Mouse (Mus musculus): ENCODE measurements around the gene Pcsk2.

Pcsk2 gene

DNA sequence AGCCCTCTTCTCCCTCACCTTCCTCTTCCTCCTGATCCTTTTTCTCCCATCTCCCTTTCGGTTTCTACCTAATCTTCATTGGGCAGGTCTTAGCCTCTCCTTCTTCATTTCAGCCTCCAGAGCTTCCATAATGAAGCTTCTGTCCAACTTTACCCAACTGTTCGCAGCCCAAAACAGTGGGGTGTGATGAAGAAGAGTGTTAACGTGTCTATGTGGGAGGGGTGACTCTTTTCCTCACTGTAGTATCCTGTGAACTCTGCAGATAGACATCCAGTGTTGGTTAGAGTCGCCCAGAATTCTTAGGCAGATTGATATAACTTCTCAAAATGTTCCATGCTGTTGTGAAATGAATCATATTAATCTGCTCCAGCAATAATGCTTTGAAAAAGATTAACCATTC, 98.4 kb downstream of the Pcsk2 start:
- no peak for DNase-seq (ENCODE audit: low read depth)

DNA sequence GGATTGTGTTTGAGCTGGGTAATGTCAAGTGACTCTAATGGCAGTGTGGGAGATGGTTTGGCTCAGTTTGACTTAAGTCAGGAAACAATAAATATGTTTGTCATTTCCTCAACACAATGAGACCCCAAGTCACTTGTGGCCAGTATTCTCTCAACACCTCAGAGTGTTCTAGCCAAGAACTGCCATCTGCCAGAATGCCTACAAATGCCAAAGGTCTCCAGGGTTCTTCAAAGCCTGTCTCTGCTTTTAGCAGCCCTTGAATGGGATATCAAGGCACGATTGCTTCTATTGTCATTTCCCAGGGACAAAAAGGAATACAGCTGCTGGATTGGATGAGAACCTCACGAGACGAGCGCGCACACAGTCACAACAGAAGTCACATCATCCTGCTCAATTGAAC, 100.0 kb downstream of the Pcsk2 start:
- DNase-seq (ENCODE audit: low read depth) = no peak

DNA sequence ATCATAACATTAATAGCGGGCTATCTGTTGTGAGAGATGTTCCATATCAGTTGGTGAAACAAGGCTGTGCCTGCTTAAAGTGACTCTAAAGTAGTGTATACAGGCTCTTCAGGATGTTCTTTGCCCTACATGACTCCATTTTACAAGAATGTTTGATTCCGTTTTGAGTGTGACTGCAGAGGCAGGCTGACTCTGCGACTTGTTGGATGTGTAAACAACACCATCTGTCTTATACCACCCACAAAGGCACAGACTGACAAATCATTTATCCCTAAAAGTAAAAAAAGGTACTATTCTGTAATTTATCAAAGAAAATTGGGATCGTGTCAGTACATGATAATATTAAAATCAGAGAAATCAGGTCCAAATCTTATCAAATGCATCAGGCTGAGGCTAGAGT, 108.7 kb downstream of the Pcsk2 start:
- DNase-seq (ENCODE audit: low read depth) = no peak

DNA sequence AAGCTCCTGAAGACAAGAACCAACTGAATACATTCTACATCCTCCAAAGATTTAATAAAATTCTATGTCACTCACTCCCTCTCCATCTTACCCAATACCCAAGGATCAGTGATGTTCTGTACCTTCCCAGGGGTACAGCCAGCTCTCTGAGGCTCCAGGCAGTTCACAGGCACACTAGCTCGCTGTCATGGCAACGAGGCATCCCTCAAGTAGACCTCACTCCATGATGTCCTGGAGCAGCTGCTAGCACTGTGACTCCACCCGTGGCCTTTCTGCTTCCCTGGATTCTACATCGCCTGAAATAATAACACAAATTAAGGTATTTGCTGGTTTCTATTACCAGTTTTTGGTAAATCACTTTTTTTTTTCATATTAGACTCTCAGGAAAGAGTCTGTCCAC, 111.0 kb downstream of the Pcsk2 start:
- DNase-seq (ENCODE audit: low read depth) = no peak

DNA sequence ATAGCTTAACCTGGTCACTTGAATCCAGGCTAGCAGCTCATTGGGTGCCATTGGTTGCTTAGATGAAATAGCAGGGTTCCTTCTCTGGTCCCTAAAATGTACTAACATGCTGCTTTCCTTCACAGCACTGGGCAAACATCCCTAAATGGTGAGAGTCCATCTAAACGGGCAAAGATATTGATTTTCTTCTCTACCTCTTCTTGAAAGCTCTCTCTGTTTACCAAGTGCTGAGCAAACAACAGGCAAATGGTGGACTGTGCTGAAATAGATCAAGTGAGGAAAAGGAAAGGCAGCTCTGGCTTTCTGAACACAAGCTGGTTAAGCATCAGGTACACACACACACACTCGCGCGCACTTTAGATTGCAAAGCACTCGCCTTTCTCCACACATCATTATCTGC, 120.8 kb downstream of the Pcsk2 start:
- no peak for DNase-seq (ENCODE audit: low read depth)

DNA sequence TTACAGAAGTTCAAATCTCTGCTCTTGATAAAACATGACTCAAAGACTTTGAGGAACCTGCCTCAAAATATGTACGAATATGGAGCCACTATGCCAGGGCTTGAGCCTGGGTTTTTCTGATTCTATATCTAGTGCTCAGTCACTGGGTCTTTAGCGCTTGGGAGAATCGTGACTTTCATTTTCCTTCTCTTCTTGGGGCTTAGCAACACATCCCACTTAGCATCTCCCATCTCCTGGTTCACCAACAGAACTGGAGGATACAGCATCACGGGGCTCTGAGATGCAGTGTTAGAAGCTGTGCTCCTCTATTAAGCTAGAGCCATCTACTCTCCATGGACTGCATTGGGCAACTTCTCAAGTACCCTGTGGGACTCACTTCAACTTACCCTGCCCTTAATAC, 131.9 kb downstream of the Pcsk2 start:
- no peak for DNase-seq (ENCODE audit: low read depth)

DNA sequence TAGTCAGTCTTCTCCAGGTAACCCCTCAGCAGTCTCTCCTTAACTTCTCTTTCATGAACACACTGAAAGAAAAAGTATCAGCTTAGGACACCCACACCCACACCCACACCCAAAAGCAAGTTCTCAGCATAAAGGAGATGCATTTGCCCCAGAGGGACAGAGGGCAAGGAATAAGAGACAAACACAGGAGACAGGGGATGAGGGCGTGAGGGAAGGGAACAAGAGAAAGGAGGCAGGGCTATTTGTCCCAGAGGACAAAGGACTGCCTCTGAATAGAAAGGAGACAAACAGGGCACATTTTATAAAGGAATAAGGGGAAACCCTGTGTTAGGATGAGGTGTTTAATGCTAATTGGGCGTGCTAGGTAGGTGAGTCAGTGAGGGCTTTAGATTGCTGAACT, 133.6 kb downstream of the Pcsk2 start:
- DNase-seq (ENCODE audit: low read depth) = no peak

DNA sequence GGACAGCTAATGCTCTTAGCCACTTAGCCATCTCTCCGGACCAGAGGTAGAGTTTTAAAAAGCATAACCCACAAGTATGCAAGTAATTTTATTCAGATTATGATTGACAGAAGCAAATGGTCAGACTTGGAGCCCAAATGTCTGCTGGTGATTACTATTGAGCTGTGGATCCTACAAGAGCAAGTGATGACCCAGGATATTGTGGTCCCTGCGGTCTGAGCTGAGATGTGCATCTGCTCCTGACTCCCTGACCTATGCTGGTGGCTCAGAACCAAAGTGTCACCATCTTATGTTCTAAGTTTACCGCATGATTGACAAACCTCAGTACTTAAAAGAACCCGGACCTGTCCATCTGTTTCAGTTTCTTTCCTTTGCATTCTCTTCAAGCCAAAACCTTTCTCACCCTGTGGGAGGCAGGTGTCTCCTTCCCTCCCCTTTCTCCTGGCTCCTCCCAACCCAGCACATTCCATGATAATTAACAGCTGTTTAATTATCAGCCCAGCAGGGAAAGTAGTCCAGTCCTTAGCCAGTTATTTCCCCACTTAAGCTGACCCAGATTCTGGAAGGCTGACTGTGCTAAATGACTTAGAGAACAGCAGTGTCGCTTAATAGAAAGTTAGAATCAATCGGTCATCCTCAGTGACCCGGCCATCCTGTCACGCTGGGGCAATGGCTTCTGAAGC, 136.1 kb downstream of the Pcsk2 start:
- no peak for DNase-seq (ENCODE audit: low read depth)

DNA sequence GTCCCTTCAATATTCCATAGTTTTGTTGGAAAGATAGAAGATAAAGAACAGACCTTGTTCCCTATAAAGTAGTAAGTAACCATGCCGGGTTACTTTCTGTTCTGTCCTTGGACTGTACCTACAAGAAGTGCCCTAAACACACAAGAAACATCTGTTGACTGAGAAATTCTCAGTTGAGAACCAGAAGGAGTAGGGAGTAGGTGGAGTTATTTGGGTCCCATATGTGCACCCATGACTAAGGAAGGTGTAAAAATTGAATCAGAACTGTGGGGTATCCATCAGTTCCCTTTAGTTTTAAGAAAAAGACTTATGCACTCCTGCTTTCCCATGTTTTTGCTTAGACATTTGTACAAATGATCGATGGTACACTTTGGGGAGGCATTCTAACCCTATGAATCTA, 137.6 kb downstream of the Pcsk2 start:
- DNase-seq (ENCODE audit: low read depth) = no peak

DNA sequence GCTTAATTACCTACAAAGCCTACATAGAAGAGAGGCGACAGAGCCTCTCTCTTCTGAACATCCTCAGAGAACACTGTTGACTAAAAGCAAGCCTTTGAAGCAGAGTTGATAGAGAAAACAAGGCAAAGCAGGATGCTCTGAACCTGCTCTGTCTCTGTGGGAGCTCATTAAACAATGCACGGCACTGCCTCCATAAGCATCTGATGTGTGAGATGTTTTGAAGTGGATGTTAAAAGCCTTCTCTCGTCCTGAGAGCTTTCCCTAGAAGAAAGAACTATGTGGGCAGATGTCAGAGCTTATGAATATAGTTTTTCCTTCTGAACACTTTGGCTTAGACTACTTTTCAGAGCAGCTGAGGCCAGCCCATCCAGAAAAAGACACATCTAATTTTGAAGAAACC, 145.3 kb downstream of the Pcsk2 start:
- DNase-seq (ENCODE audit: low read depth) = no peak

DNA sequence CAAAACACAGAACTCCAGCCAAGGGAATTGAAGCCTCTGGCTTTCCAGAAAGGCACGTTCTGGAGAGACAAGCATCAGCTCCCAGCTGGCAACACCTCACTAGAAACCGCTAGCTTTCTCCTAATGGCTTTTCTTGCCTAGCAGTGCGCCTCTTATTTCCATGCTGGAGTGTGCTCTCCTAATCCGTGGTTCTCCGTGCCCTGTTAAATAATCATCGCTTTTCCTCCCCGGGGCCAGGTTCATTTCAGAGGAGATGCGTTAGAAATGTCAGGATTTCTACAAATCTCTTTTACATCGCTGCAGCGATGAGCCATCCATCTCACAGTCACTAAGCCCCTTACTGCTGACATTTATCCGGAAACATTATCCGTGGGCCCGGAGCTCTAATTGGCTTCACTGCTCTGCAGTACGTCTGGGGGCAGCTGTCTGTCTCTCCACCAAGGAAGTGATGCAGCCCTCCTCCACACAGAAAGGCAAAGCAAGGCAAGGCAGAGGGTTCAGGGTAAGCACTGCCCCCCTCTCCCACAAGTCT, 150.1 kb downstream of the Pcsk2 start:
- no peak for DNase-seq (ENCODE audit: low read depth)

DNA sequence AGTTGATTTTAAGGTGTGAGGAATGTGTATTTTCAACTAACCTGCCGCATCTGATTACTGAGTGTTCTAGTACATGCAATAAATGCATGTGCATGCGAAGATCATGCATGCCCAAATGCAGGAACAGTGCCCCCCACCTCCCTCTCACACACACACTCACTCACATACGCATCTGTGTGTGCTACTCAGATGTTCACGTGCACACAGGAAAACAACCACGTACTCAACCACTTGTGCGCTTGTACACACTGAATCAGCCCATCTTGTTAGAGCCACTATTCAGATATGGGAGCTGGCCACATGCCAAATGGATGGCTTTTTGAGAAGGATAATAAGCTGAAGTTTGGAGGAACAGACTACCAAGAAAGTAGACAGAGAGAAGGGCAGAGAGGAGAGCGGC, 150.7 kb downstream of the Pcsk2 start:
- DNase-seq (ENCODE audit: low read depth) = no peak

DNA sequence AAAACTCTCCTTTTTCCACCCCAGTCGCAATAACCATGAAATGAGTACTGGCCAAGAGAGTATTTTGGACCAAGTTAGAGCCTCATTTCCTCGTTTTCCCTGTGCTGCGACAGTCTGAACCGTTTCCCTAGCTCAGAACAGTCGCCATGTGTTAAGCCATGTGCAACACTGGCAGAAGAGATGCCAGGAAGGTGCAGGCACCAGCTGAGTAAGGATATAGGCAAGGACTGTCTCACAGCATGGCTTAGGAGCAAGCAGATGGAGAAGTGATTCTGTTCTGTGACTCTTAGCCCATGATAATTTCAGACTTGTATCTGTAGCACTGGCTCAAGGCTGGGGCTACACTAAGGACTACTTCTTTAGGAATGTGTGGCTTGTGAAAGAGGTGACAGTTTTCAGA, 155.2 kb downstream of the Pcsk2 start:
- no peak for DNase-seq (ENCODE audit: low read depth)

DNA sequence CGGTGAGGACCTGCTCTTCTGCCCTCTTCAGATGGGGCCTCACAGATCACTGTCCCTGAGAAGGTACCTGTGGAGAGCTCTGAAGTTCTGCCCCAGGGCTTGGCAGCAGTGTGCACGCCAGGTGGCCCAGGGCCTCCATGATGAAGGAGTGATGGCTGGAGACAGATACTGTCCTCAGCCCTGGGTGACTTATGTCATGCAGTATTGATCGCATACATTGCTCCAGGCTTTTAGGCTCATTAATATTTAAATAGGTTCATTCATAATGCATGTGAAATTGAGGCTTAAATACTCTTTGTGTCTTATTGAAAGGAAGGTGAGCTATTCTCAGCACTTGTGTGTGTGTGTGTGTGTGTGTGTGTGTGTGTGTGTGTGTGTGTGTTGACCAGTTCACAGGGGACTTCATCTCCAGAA, 157.0 kb downstream of the Pcsk2 start:
- DNase-seq (ENCODE audit: low read depth) = no peak

DNA sequence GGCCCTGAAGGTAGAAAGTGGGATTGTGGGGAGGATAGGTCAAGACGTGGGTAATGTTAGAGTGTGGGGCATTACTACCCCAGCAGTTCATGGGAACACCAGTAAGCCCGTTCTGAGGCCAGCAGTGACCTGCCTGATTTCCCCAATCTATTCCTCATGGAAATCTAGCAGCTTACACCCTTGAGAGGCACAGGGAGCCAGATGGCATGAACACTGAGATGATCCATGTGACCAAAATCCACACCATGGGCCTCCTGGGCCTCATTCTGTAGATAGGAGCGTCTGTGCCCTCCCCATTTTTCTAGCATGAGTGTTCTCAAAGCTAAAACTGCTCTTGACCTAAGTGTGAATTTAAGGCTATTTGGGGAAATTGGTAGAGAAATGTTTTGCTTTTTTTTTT, 162.2 kb downstream of the Pcsk2 start:
- no peak for DNase-seq (ENCODE audit: low read depth)

DNA sequence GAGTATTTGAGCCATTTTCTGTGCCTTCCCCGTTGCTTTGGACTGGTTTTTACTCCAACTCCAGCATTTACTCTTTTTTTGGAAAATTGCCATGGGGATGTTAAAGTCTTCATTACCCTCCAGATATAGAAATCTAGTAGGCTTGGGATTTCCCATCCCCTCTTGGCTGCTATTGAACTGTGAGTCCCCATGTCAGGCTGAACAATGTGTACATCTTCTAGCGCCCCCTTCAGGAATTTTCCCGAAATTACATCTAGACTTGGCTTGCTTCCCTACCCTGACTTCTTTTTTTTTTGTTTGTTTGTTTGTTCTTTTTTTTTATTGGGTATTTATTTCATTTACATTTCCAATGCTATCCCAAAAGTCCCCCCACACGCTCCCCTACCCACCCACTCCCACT, 163.3 kb downstream of the Pcsk2 start:
- DNase-seq (ENCODE audit: low read depth) = no peak

DNA sequence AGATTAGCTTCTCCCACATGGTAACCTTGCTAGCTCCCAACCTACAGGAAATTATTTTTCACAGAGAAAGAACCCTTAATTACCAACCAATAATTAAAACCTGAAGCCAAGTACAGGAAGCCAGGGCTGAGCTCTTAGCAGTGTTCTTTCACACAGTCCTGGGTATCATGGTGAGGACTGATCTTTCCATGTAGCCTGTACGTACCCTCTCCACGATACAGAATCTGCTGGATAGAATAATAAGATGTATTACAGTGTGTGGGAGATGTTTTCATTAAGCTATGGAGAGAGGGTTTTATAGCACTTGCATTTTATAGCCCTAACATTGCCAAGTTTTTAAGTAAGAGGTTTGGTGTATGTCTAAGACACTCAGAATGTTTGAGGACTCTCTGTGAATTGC, 164.0 kb downstream of the Pcsk2 start:
- DNase-seq (ENCODE audit: low read depth) = no peak

DNA sequence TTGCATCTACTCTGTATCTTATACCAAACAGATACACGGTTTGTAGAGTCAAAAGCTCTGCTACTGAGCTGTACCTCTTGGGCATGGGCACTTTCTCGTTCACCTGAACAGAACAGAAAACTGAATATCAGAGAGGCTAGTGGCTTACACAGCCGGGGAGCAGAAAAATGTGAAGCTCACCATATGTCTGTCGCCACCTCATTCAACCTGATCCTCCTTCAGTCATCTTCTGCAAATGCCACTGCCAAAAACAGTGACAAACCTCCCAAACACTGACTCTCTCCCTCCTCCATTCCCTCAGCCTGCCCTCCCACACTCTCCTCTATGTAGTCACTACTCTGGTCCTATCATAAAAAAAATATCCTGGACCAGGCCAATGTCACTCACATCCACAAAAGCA, 165.9 kb downstream of the Pcsk2 start:
- DNase-seq (ENCODE audit: low read depth) = no peak

DNA sequence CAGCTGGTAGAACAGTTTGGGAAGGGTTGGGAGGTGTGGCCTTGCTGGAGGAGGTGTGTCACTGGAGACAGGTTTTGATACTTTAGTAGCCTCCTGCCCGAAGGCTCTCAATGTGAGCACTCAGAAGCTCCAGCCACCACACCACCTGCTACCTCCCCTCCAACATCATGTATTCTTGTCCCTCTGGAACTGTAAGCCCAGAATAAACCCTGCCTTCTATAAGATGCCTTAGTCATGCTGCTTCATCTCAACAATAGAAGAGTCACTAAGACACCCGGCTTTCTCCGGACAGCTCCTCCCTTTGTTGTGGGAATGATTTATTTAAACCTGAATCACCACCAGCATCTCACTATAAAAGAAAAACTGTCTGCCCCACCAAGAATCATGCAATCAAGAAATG, 166.9 kb downstream of the Pcsk2 start:
- DNase-seq (ENCODE audit: low read depth) = no peak

DNA sequence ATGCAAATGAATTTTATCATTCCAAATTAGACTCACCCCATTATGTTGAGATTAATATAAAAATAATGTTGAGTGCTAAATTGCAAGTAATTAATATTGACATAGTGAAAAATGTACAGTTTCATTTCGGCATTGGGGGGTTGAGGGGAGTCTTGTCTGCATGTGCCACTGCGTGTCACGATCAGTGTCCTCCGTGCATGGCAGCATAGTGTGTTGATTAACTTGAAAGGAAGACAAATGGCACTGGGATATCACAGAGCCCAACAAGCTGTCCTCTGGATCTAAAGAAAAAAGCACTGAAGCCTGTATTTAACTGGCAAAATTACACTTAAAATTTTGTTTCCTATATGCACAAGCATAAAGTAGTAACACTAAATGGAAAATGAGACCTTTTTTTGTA, 167.9 kb downstream of the Pcsk2 start:
- DNase-seq (ENCODE audit: low read depth) = no peak

DNA sequence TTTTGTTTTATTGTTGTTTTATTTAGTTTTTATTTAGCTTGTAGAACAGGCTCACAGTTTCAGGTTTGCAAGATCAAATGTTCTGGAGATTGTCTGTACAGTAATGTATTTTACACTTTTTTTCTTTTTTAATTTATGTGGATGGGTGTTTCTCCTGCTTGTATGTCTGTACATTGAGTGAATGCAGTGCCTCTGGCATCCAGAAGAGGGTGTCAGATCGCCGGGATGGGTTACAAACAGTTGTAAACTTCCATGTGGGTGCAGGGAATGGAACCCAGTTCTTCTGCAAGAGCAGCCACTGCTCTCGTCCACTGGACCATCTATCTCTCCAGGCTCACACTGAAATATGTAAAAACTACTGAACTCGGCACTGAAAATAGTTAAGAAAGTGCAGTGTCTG, 169.2 kb downstream of the Pcsk2 start:
- no peak for DNase-seq (ENCODE audit: low read depth)

DNA sequence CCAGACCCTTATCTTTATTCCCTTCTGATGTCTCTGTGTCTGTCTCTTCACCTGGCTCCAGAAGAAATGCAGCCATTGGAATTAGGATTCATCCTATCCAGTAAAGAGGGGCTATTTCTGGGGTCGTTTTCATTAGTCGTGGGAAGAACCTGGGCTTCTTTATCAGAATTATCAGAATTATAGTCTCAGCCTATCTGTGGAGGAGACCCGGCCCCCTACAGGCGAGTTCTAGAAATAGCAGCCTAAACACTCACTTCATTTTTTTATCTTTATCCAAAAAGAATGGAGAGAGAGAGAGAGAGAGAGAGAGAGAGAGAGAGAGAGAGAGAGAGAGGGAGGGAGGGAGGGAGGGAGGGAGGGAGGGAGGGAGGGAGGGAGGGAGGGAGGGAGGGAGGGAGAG, 177.3 kb downstream of the Pcsk2 start:
- DNase-seq (ENCODE audit: low read depth) = no peak

DNA sequence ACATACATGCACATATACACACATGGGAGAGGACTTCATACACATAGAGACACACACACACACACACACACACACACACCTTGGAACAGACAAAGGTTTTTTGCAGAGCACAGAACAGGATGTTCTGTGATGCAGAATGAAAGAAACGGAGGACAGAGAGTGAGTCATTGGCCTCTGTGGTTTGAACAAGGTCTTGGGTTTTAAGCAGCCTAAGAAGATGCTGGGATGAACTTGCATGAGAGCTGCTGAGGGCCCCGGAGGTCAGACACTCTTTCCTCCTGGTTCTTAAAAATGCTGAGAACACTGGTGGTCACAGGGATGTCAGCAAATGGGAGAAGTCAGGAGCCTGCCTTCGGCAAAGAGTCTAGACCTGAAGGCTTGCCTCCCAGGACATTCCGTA, 178.1 kb downstream of the Pcsk2 start:
- DNase-seq (ENCODE audit: low read depth) = no peak

DNA sequence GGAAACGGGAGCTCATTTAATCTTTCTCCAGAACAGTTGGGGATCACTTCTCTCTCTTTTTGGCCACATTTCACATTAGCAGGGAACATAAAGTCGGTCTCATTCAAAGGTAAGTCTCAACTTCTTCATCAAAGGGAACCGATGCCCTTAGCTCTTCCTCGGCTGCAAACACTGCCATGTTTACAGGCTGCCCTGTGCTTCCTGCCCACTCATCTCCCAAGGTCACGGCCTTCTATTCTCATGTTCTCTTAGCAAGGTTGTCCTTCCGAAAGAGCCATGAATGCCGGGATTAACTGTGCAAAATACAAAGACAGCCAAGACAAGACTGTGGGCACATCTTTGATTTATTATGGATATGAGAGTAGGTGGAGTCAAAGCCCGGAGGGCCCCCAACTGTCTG, 178.8 kb downstream of the Pcsk2 start:
- DNase-seq (ENCODE audit: low read depth) = no peak

DNA sequence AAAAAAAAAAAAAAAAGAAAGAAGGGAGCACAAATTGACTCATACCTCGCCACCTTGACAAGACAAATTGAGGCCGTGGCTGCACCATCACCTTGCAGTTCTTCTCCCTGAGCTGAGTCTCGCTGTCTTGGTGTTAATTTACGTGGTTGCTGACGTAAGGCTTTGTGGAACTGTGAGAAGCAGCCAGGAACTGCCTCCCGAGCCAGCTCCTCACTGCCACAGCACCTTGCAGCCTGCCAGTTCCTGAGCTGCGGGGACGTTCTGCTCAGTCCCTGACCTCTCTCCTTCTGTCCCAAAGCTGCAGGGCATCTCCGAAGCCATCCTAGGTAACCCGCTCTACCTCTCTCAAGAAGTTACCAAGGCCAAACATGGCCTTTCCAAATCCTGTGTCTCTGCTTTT, 186.5 kb downstream of the Pcsk2 start:
- DNase-seq (ENCODE audit: low read depth) = no peak

Data from naive thymus-derived CD4-positive, alpha-beta T cell, adult 2 months (primary cell).